Mouse (Mus musculus) stomach, postnatal 0 days (tissue): ENCODE data around the gene Dync1i2. TPM values are rescaled to one million over a fixed set of nuclear protein-coding genes. Genes with fewer than 3 reads are reported as not detected.

Source experiments
- ATAC-seq: fragments of 200-750 bp; cut with Nextera tagmentation; 2 replicates; pipeline ENCODE4 v1.8.0; 2017; ENCODE audit not compliant: low FRiP score, low TSS enrichment
- DNase-seq: peaks from one replicate; pipeline ENCODE4 v3.0.0-alpha.2; 2016; ENCODE audit warnings: low spot score
- H3K27ac ChIP-seq: fragments of 300-500 bp; sonication (generic); replicated peaks from 2 replicates; pipeline ENCODE4 v1.5.1; 2014; ENCODE audit warnings: mild to moderate bottlenecking, control low read depth
- H3K27me3 ChIP-seq: fragments of 300-500 bp; sonication (generic); 2 replicates; pipeline ENCODE4 v1.6.1; 2014; ENCODE audit warnings: low read length; ENCODE audit not compliant: control insufficient read depth, insufficient read depth
- H3K36me3 ChIP-seq: fragments of 300-500 bp; sonication (generic); 2 replicates; pipeline ENCODE4 v1.6.1; 2014; ENCODE audit warnings: low read length, mixed read lengths; ENCODE audit not compliant: control insufficient read depth, insufficient read depth
- H3K4me1 ChIP-seq: fragments of 300-500 bp; sonication (generic); replicated peaks from 2 replicates; pipeline ENCODE4 v1.6.1; 2014; ENCODE audit warnings: antibody characterized with exemption; ENCODE audit not compliant: control insufficient read depth, insufficient read depth
- H3K4me2 ChIP-seq: fragments of 300-500 bp; sonication (generic); replicated peaks from 2 replicates; pipeline ENCODE4 v1.6.1; 2014; ENCODE audit warnings: low read depth, mild to moderate bottlenecking, control low read depth, moderate library complexity
- H3K4me3 ChIP-seq: fragments of 300-500 bp; sonication (generic); 2 replicates; pipeline ENCODE4 v1.5.1; 2014; ENCODE audit warnings: low read depth, low read length, control low read depth
- H3K9ac ChIP-seq: fragments of 300-500 bp; sonication (generic); 2 replicates; pipeline ENCODE4 v1.6.1; 2014; ENCODE audit warnings: mild to moderate bottlenecking, low read length, control low read depth, mixed read lengths
- H3K9me3 ChIP-seq: fragments of 300-500 bp; sonication (generic); 2 replicates; pipeline ENCODE4 v1.6.1; 2016; ENCODE audit warnings: low read length; ENCODE audit not compliant: control insufficient read depth
- CTCF ChIP-seq: IDR thresholded peaks from 2 replicates; pipeline ENCODE4 v1.5.1; 2016; ENCODE audit warnings: antibody characterized with exemption, low read depth, mild to moderate bottlenecking, moderate library complexity
- EP300 ChIP-seq: optimal IDR thresholded peaks from 2 replicates; pipeline ENCODE3; 2016; ENCODE audit warnings: antibody characterized with exemption
- WGBS: fragments of 180-500 bp; shearing (Covaris S2); extraction: QIAGEN DNeasy Blood & Tissue Kit; methylation state at CpG from one replicate; pipeline ENCODE4 v1.1.7; 2014; 5-methylcytosine and 5-hydroxymethylcytosine counted together
- polyA plus RNA-seq: library from polyadenylated mRNA; unstranded; fragments of >200 nt; fragmentation: Nextera tagmentation; extraction: Ambion mirVana; gene quantifications from 2 replicates; pipeline ENCODE4 v1.2.1, GENCODE M21; 2015

Gene Dync1i2
- polyA plus RNA-seq, 1 experiment from 2014 or later = 59.2 TPM

DNA sequence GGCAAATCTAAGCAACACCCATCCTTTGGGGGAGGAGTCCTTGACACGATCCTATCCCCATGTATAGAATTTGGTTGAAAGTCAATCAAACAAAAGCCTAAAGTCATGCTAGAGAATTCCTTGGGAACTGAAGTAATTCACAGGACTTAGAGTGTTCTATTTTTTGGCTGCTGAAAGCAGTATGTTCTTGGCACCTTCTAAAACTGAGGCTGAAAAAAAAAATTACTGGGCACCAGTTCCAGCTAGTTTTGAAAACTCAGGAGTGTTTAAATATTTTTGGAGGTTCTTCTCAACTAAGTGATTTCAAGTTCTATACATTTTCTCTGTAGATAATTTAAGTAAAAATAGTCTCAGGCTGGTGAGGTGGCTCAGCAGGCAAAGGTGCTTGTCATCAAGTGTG lies 86.0 kb downstream of the Dync1i2 start:
- H3K4me2 ChIP-seq = no peak overlapping the region
- H3K27me3 ChIP-seq = no peaks in the 10 kb centered on the region
- no peak for TF ChIP-seq CTCF
- no peak for TF ChIP-seq EP300
- no peaks in the 10 kb centered on the region for H3K4me1 ChIP-seq
- 48% methylated on average over 1 of the region's 1 CpGs for WGBS
- no peak for DNase-seq
- H3K36me3 ChIP-seq = no peaks in the 10 kb centered on the region
- ATAC-seq = no peak
- no peak overlapping the region for H3K4me3 ChIP-seq
- H3K9ac ChIP-seq = no peak overlapping the region
- H3K27ac ChIP-seq = no peak overlapping the region
- H3K9me3 ChIP-seq = no peaks in the 10 kb centered on the region

DNA sequence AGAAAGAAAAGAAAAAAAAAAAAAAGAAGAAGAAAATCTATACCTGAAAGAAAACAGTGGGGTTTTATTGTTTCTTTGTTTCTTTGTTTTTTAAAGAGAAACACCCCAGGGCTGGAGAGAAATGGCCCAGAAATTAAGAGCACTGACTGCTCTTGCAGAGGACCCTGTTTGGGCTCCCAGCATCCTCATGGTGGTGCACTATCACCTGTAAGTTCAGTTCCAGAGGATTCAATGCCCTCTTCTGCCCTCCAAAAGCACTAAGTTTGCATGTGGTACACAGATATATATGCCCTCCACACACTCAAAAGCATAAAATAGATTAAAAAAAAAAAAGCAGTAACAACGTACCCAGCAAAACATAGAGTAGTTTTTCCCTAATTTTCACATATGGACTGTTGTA lies 87.2 kb downstream of the Dync1i2 start:
- 92% methylated on average over 1 of the region's 1 CpGs for WGBS
- Histone ChIP-seq H3K27me3 (no peaks in the 10 kb centered on the region), H3K9me3 (no peaks in the 10 kb centered on the region), H3K4me2 (no peak overlapping the region), H3K4me1 (no peaks in the 10 kb centered on the region), H3K9ac (no peak overlapping the region), H3K27ac (no peak overlapping the region), H3K4me3 (no peak overlapping the region), H3K36me3 (no peaks in the 10 kb centered on the region)
- DNase-seq (no peak), ATAC-seq (no peak)
- TF ChIP-seq CTCF (no peak), EP300 (no peak)

DNA sequence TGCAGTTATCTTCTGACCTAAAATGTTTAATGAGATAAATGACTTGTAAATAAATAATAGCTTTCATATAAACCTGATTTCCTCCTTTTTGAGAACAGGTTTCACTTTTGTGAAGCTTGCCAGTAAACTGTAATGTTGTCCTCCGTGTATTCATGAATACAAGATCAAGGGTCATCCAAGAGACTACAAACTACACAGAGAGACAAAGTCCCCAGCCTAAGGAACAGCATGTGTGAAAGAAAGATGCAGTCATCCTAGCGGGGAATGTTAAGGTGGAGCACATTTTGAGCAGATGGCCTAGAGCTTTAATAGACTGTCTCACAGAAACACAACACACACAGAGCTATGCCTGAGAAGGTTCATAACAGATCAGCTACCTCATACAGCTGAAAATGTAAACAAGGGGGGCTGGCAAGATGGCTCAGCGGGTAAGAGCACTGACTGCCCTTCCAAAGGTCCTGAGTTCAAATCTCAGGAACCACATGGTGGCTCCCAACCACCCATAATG lies 90.7 kb downstream of the Dync1i2 start:
- 61% methylated on average over 3 of the region's 3 CpGs for WGBS

GRCm38 (mm10) chr2:71303221-71303620 lies 91.7 kb downstream of the Dync1i2 start:
- Histone ChIP-seq H3K4me1 (no peaks in the 10 kb centered on the region), H3K4me3 (no peak overlapping the region), H3K9me3 (no peaks in the 10 kb centered on the region), H3K27me3 (no peaks in the 10 kb centered on the region), H3K36me3 (peaks cover 3% of the 10 kb centered on the region; the same call in 1 of the 2 replicates), H3K27ac (no peak overlapping the region), H3K9ac (no peak overlapping the region), H3K4me2 (no peak overlapping the region)
- no peak for DNase-seq
- TF ChIP-seq CTCF = no peak
- ATAC-seq = no peak

More for the DNA sequence above, 90.7 kb downstream of the Dync1i2 start:
- ATAC-seq (no peak), DNase-seq (no peak)
- H3K4me2 ChIP-seq = no peak overlapping the region
- H3K4me3 ChIP-seq = no peak overlapping the region
- H3K27ac ChIP-seq = no peak overlapping the region
- no peaks in the 10 kb centered on the region for H3K9me3 ChIP-seq
- TF ChIP-seq CTCF (no peak), EP300 (no peak)
- H3K36me3 ChIP-seq = peaks cover 3% of the 10 kb centered on the region; the same call in 1 of the 2 replicates
- H3K4me1 ChIP-seq = no peaks in the 10 kb centered on the region
- no peak overlapping the region for H3K9ac ChIP-seq
- no peaks in the 10 kb centered on the region for H3K27me3 ChIP-seq

GRCm38 (mm10) chr2:71304821-71305220 lies 93.3 kb downstream of the Dync1i2 start:
- WGBS = 40% methylated on average over 3 of the region's 3 CpGs
- no peaks in the 10 kb centered on the region for H3K27me3 ChIP-seq
- H3K9me3 ChIP-seq = no peaks in the 10 kb centered on the region
- H3K4me3 ChIP-seq = no peak overlapping the region
- no peak for ATAC-seq
- no peak overlapping the region for H3K27ac ChIP-seq
- H3K4me1 ChIP-seq = no peaks in the 10 kb centered on the region
- no peak for DNase-seq
- H3K9ac ChIP-seq = no peak overlapping the region
- H3K4me2 ChIP-seq = no peak overlapping the region
- peaks cover 3% of the 10 kb centered on the region; the same call in 1 of the 2 replicates for H3K36me3 ChIP-seq
- no peak for TF ChIP-seq EP300
- TF ChIP-seq CTCF = no peak

- H3K27ac ChIP-seq = no peak overlapping the region
- no peak overlapping the region for H3K4me3 ChIP-seq
- H3K4me1 ChIP-seq = no peaks in the 10 kb centered on the region
- no peak for ATAC-seq
- no peaks in the 10 kb centered on the region for H3K9me3 ChIP-seq
- H3K9ac ChIP-seq = no peak overlapping the region
- no peak overlapping the region for H3K4me2 ChIP-seq
- no peak for DNase-seq
- no peaks in the 10 kb centered on the region for H3K27me3 ChIP-seq
- no peak for TF ChIP-seq EP300
- TF ChIP-seq CTCF = no peak
- H3K36me3 ChIP-seq = peaks cover 7% of the 10 kb centered on the region
Measured at GRCm38 (mm10) chr2:71306357-71306756, 94.9 kb downstream of the Dync1i2 start.
